ENCODE assay signal across 9 mouse cellular contexts in the genomic region with DNA sequence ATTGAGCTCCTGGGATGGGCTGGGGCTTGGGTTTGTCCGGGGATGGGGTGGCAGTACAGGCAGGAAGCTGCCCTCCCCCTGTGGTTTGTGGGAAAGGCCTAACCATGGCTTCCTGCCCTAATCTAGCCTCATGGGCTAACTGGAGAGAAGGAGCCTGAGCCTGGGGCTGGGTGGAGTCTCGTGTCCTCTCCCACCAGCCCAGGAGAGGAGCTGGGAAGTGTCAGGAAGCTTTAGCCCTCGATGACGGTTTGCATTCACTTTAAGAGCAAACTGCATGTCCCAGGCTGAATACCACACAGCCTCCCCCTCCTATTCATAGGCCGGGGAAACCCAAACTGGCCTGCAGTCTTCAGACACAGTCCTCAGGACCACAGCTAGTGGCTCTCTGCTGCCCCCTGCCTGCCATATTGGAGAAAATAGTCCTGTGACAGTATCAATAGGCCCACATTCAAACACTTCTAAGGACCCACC. TPM values are rescaled to one million over a fixed set of nuclear protein-coding genes. Genes with fewer than 3 reads are reported as not detected.
DNase-seq lines count a peak whose midpoint lies in the region; ATAC-seq and TF ChIP-seq lines count a peak whose summit lies in the region.
"Had no signal": no experiment of that assay in that cellular context is flagged by ENCODE, and none has a peak within 500 bp of the region (broad histone marks: within the 10 kb centered on the region; RNA-seq: fewer than 3 reads in every experiment).

No protein-coding gene starts in this region.

- no peak overlapping the region for H3K27ac ChIP-seq in hindbrain, embryonic 11.5 days (ENCODE audit: low read depth, low read length)
- H3K27ac ChIP-seq in hindbrain, embryonic 13.5 days, result no peak overlapping the region; the same call in 1 of the 2 replicates
- H3K27ac ChIP-seq in ES-E14 (ENCODE audit: insufficient read depth, low read depth, low read length, poor library complexity, severe bottlenecking) (no peak overlapping the region), macrophage (peak overlapping the region; percentile 19)
- H3K27ac ChIP-seq in cerebellum, adult 2 months (ENCODE audit: insufficient read depth, low read length), result no peak overlapping the region
- no peak overlapping the region for H3K27ac ChIP-seq in forebrain, embryonic 16.5 days (ENCODE audit: low read length)
- H3K27ac ChIP-seq in spleen, adult 2 months (ENCODE audit: insufficient read depth, low read length), result peak overlapping the region; percentile 76
- H3K27ac ChIP-seq: embryonic facial prominence, embryonic 13.5 days had no signal

- TF ChIP-seq POLR2A in cerebellum, adult 2 months (IDR thresholded peaks at IDR 0.05; ENCODE audit: borderline replicate concordance, insufficient read depth, low read length), result no peak
- TF ChIP-seq POLR2A in spleen, adult 2 months (IDR thresholded peaks at IDR 0.05; ENCODE audit: low read depth, low read length), result no peak

- ATAC-seq in hindbrain, embryonic 11.5 days (ENCODE audit: low FRiP score), result 0 out of 2 replicates have a peak, but pooled peaks have one; percentile 6
- no peak for ATAC-seq in hindbrain, embryonic 13.5 days (ENCODE audit: low FRiP score)
- ATAC-seq in forebrain, embryonic 16.5 days, result 0 out of 2 replicates have a peak, but pooled peaks have one; percentile 11

- no peaks in the 10 kb centered on the region for H3K9me3 ChIP-seq in hindbrain, embryonic 11.5 days (ENCODE audit: control insufficient read depth, low read length)
- no peaks in the 10 kb centered on the region for H3K9me3 ChIP-seq in hindbrain, embryonic 13.5 days
- H3K9me3 ChIP-seq in ES-E14 (ENCODE audit: control insufficient read depth, insufficient read depth, low read depth, low read length), result no peaks in the 10 kb centered on the region
- H3K9me3 ChIP-seq in forebrain, embryonic 16.5 days (ENCODE audit: control insufficient read depth, low read length), result no peaks in the 10 kb centered on the region
- H3K9me3 ChIP-seq: embryonic facial prominence, embryonic 13.5 days had no signal

- H3K4me1 ChIP-seq in hindbrain, embryonic 11.5 days (replicated peaks; ENCODE audit: control insufficient read depth, insufficient read depth, low read length), result peaks cover 3% of the 10 kb centered on the region; the same call in 1 of the 2 replicates
- peaks cover 33% of the 10 kb centered on the region for H3K4me1 ChIP-seq in hindbrain, embryonic 13.5 days (replicated peaks)
- H3K4me1 ChIP-seq in ES-E14 (ENCODE audit: control insufficient read depth in 2 of 2, insufficient read depth in 2 of 2, low read length in 2 of 2, poor library complexity in 1 of 2), result peaks cover 0 to 9% of the 10 kb centered on the region in 2 experiments; a peak in 2 of 4 replicates
- peaks cover 56% of the 10 kb centered on the region for H3K4me1 ChIP-seq in cerebellum, adult 2 months (ENCODE audit: control insufficient read depth, insufficient read depth, low read length)
- peaks cover 25% of the 10 kb centered on the region for H3K4me1 ChIP-seq in forebrain, embryonic 16.5 days (replicated peaks; ENCODE audit: control insufficient read depth, insufficient read depth, low read length)
- H3K4me1 ChIP-seq in spleen, adult 2 months (ENCODE audit: control insufficient read depth, insufficient read depth, insufficient read length), result peaks cover 11% of the 10 kb centered on the region

- WGBS in hindbrain, embryonic 11.5 days, result 34% methylated on average over 5 of the region's 5 CpGs
- 30% methylated on average over 5 of the region's 5 CpGs for WGBS in hindbrain, embryonic 13.5 days
- WGBS in cerebellum, adult 2 months, result 30% methylated on average over 5 of the region's 5 CpGs
- WGBS in forebrain, embryonic 16.5 days, result 30% methylated on average over 5 of the region's 5 CpGs
- WGBS in macrophage (ENCODE audit: missing documents), result 10% methylated on average over 5 of the region's 5 CpGs
- 7% methylated on average over 5 of the region's 5 CpGs for WGBS in spleen, adult 2 months

- no peak overlapping the region for H3K4me2 ChIP-seq in hindbrain, embryonic 11.5 days (replicated peaks; ENCODE audit: low read depth, low read length)
- no peak overlapping the region for H3K4me2 ChIP-seq in hindbrain, embryonic 13.5 days
- no peak overlapping the region for H3K4me2 ChIP-seq in forebrain, embryonic 16.5 days (ENCODE audit: low read length)
- H3K4me2 ChIP-seq: embryonic facial prominence, embryonic 13.5 days had no signal

- H3K79me2 ChIP-seq in macrophage (ENCODE audit: inconsistent target), result no peaks in the 10 kb centered on the region; the same call in 1 of the 2 replicates

- peak; percentile 91 for DNase-seq in hindbrain, embryonic 11.5 days (ENCODE audit: low spot score)
- DNase-seq in ES-E14 (ENCODE audit: low read depth, low spot score), result peak; percentile 85
- peak; percentile 77 to 82 for DNase-seq in cerebellum, adult 2 months
- DNase-seq in layer of hippocampus, adult 11-12 months (ENCODE audit: low spot score), result peak; percentile 69
- peak; percentile 58 to 72 for DNase-seq in spleen, adult 2 months (ENCODE audit: low read depth in 1 of 2, low spot score in 2 of 2)

- H3K9ac ChIP-seq in hindbrain, embryonic 11.5 days (ENCODE audit: low read depth, low read length), result no peak overlapping the region
- H3K9ac ChIP-seq in hindbrain, embryonic 13.5 days, result no peak overlapping the region
- H3K9ac ChIP-seq in ES-E14 (ENCODE audit: insufficient read depth, low read depth, low read length, poor library complexity, severe bottlenecking), result no peak overlapping the region
- H3K9ac ChIP-seq in forebrain, embryonic 16.5 days (replicated peaks; ENCODE audit: low read depth, low read length), result no peak overlapping the region
- H3K9ac ChIP-seq: embryonic facial prominence, embryonic 13.5 days had no signal

- peak; percentile 87 for TF ChIP-seq CTCF in cerebellum, adult 2 months (IDR thresholded peaks at IDR 0.05; ENCODE audit: borderline replicate concordance, insufficient read depth, low read depth, low read length)
- peak; percentile 66; the same call in 1 of the 2 replicates for TF ChIP-seq CTCF in spleen, adult 2 months (IDR thresholded peaks at IDR 0.05; ENCODE audit: extremely low read depth, insufficient read depth, insufficient read length, insufficient replicate concordance)

- H3K36me3 ChIP-seq in hindbrain, embryonic 11.5 days (ENCODE audit: control insufficient read depth, insufficient read depth, low read length), result no peaks in the 10 kb centered on the region
- no peaks in the 10 kb centered on the region for H3K36me3 ChIP-seq in hindbrain, embryonic 13.5 days
- H3K36me3 ChIP-seq in ES-E14 (ENCODE audit: control insufficient read depth, insufficient read depth, low read length, poor library complexity, severe bottlenecking) (no peaks in the 10 kb centered on the region; the same call in 1 of the 2 replicates), macrophage (ENCODE audit: inconsistent target) (no peaks in the 10 kb centered on the region)
- no peaks in the 10 kb centered on the region for H3K36me3 ChIP-seq in forebrain, embryonic 16.5 days (ENCODE audit: control insufficient read depth, insufficient read depth)
- H3K36me3 ChIP-seq in spleen, adult 2 months (ENCODE audit: control insufficient read depth, insufficient read depth, low read length), result no peaks in the 10 kb centered on the region
- H3K36me3 ChIP-seq: embryonic facial prominence, embryonic 13.5 days had no signal

- H3K4me3 ChIP-seq in hindbrain, embryonic 11.5 days (ENCODE audit: low read depth, low read length), result no peak overlapping the region
- no peak overlapping the region for H3K4me3 ChIP-seq in hindbrain, embryonic 13.5 days
- H3K4me3 ChIP-seq in ES-E14 (ENCODE audit: insufficient read depth in 1 of 2, low read depth in 1 of 2, low read length in 2 of 2, poor library complexity in 1 of 2, severe bottlenecking in 1 of 2), result no peak overlapping the region
- no peak overlapping the region for H3K4me3 ChIP-seq in cerebellum, adult 2 months (replicated peaks; ENCODE audit: insufficient read depth, low read depth, low read length)
- H3K4me3 ChIP-seq in forebrain, embryonic 16.5 days (replicated peaks; ENCODE audit: low read length), result no peak overlapping the region
- no peak overlapping the region for H3K4me3 ChIP-seq in macrophage (ENCODE audit: inconsistent target)
- H3K4me3 ChIP-seq in spleen, adult 2 months (ENCODE audit: extremely low read depth, insufficient read depth, insufficient read length), result no peak overlapping the region
- H3K4me3 ChIP-seq: embryonic facial prominence, embryonic 13.5 days had no signal

- H3K27me3 ChIP-seq in hindbrain, embryonic 11.5 days (ENCODE audit: control insufficient read depth, insufficient read depth, low read length), result peaks cover 13% of the 10 kb centered on the region
- peaks cover 46% of the 10 kb centered on the region for H3K27me3 ChIP-seq in hindbrain, embryonic 13.5 days
- H3K27me3 ChIP-seq in cerebellum, adult 2 months (ENCODE audit: control insufficient read depth, insufficient read depth, low read length), result no peaks in the 10 kb centered on the region
- H3K27me3 ChIP-seq in forebrain, embryonic 16.5 days (replicated peaks; ENCODE audit: control insufficient read depth, insufficient read depth, low read length), result no peaks in the 10 kb centered on the region; the same call in 1 of the 2 replicates
- H3K27me3 ChIP-seq in spleen, adult 2 months (ENCODE audit: control insufficient read depth, insufficient read depth, low read length), result no peaks in the 10 kb centered on the region

- in situ Hi-C loops in ES-E14 (cut with MboI; ENCODE audit: low sequenced_read_pairs in 2 of 2, unreplicated experiment in 2 of 2), result no loop called here

RNA-seq across cellular contexts. Expression of a gene that starts 1.7 kb away (rescaled TPM):
- 3.5 and 3.7 TPM in 2 replicates for polyA plus RNA-seq in hindbrain, embryonic 11.5 days (2014; fragmentation: Nextera tagmentation; extraction: Ambion mirVana)
- polyA plus RNA-seq in hindbrain, embryonic 13.5 days (2015; fragmentation: Nextera tagmentation; extraction: Ambion mirVana), result 10.0 and 11.6 TPM in 2 replicates
- total RNA-seq in ES-E14 (2012; rRNA removed), result 12.6 and 21.9 TPM in 2 replicates
- 285 and 294 TPM in 2 replicates for polyA plus RNA-seq in cerebellum, adult 2 months (2012; rRNA removed)
- 12.2 and 14.9 TPM in 2 replicates for polyA plus RNA-seq in forebrain, embryonic 16.5 days (2015; fragmentation: Nextera tagmentation; extraction: Ambion mirVana)
- total RNA-seq in macrophage (2018; cell fraction: chromatin; rRNA removed), result 10 to 100 TPM in 24 of 26 experiments, 1 to 10 TPM in 2; 5.1 to 62.3 (median 32.4) TPM
- 10 to 100 TPM in 6 of 26 experiments, 1 to 10 TPM in 20; 2.9 to 16.2 (median 6.8) TPM for total RNA-seq in macrophage (2018; cell fraction: cytosol; rRNA removed)
- total RNA-seq in macrophage (2018; cell fraction: nucleus; rRNA removed), result 10 to 100 TPM in 22 of 26 experiments, 1 to 10 TPM in 4; 6.0 to 42.6 (median 16.7) TPM
- 9.5 to 19.7 TPM (median 13.5 TPM) in 3 replicates for polyA plus RNA-seq in macrophage (2018)
- polyA plus RNA-seq in spleen, adult 2 months (2012; rRNA removed), result 61.1 and 67.6 TPM in 2 replicates

RNA-seq across cellular contexts. Expression of a gene that starts 3.7 kb away (rescaled TPM):
- polyA plus RNA-seq in hindbrain, embryonic 11.5 days (2014; fragmentation: Nextera tagmentation; extraction: Ambion mirVana), result 0.11 TPM in 1 of 2 replicates, not detected in the other
- polyA plus RNA-seq in hindbrain, embryonic 13.5 days (2015; fragmentation: Nextera tagmentation; extraction: Ambion mirVana), result 0.19 TPM in 1 of 2 replicates, not detected in the other
- total RNA-seq in ES-E14 (2012; rRNA removed), result 0.37 TPM in 1 of 2 replicates, not detected in the other
- polyA plus RNA-seq in cerebellum, adult 2 months (2012; rRNA removed), result 0.51 and 0.71 TPM in 2 replicates
- 0.31 TPM in 1 of 2 replicates, not detected in the other for polyA plus RNA-seq in forebrain, embryonic 16.5 days (2015; fragmentation: Nextera tagmentation; extraction: Ambion mirVana)
- 1 to 10 TPM in 8 of 26 experiments, under 1 TPM in 7, not detected in 11; 0.53 to 4.1 (median 1.2) TPM for total RNA-seq in macrophage (2018; cell fraction: chromatin; rRNA removed)
- total RNA-seq in macrophage (2018; cell fraction: cytosol; rRNA removed), result 1 to 10 TPM in 12 of 26 experiments, under 1 TPM in 14; 0.14 to 2.2 (median 0.96) TPM
- 1 to 10 TPM in 16 of 26 experiments, under 1 TPM in 7, not detected in 3; 0.28 to 4.8 (median 1.5) TPM for total RNA-seq in macrophage (2018; cell fraction: nucleus; rRNA removed)
- 1.3 to 2.4 TPM (median 2.2 TPM) in 3 replicates for polyA plus RNA-seq in macrophage (2018)
- polyA plus RNA-seq in spleen, adult 2 months (2012; rRNA removed), result 2.4 and 3.7 TPM in 2 replicates

RNA-seq across cellular contexts. Expression of a gene that starts 27.6 kb away (rescaled TPM):
- 123 and 151 TPM in 2 replicates for polyA plus RNA-seq in hindbrain, embryonic 11.5 days (2014; fragmentation: Nextera tagmentation; extraction: Ambion mirVana)
- 411 and 423 TPM in 2 replicates for polyA plus RNA-seq in hindbrain, embryonic 13.5 days (2015; fragmentation: Nextera tagmentation; extraction: Ambion mirVana)
- total RNA-seq in ES-E14 (2012; rRNA removed), result 28.3 and 43.8 TPM in 2 replicates
- 502 and 505 TPM in 2 replicates for polyA plus RNA-seq in cerebellum, adult 2 months (2012; rRNA removed)
- polyA plus RNA-seq in forebrain, embryonic 16.5 days (2015; fragmentation: Nextera tagmentation; extraction: Ambion mirVana), result 384 and 515 TPM in 2 replicates
- total RNA-seq in macrophage (2018; cell fraction: chromatin; rRNA removed), result 1 to 10 TPM in 14 of 26 experiments, not detected in 12; 2.2 to 9.8 (median 3.9) TPM
- 1 to 10 TPM in 13 of 26 experiments, under 1 TPM in 13; 0.15 to 3.1 (median 1.2) TPM for total RNA-seq in macrophage (2018; cell fraction: cytosol; rRNA removed)
- total RNA-seq in macrophage (2018; cell fraction: nucleus; rRNA removed), result 1 to 10 TPM in 15 of 26 experiments, under 1 TPM in 1, not detected in 10; 0.97 to 9.0 (median 2.2) TPM
- 1.2 to 2.9 TPM (median 2.5 TPM) in 3 replicates for polyA plus RNA-seq in macrophage (2018)
- 31.0 and 36.5 TPM in 2 replicates for polyA plus RNA-seq in spleen, adult 2 months (2012; rRNA removed)

RNA-seq across cellular contexts. Expression of a gene that starts 29.9 kb away (rescaled TPM):
- 0.57 TPM in 1 of 2 replicates, not detected in the other for polyA plus RNA-seq in hindbrain, embryonic 11.5 days (2014; fragmentation: Nextera tagmentation; extraction: Ambion mirVana)
- 3.4 and 3.7 TPM in 2 replicates for polyA plus RNA-seq in hindbrain, embryonic 13.5 days (2015; fragmentation: Nextera tagmentation; extraction: Ambion mirVana)
- total RNA-seq in ES-E14 (2012; rRNA removed), result 0.32 and 1.5 TPM in 2 replicates
- 0.84 and 2.8 TPM in 2 replicates for polyA plus RNA-seq in cerebellum, adult 2 months (2012; rRNA removed)
- 2.4 and 4.6 TPM in 2 replicates for polyA plus RNA-seq in forebrain, embryonic 16.5 days (2015; fragmentation: Nextera tagmentation; extraction: Ambion mirVana)
- not detected for total RNA-seq in macrophage (2018; cell fraction: chromatin; rRNA removed)
- total RNA-seq in macrophage (2018; cell fraction: cytosol; rRNA removed), result not detected
- total RNA-seq in macrophage (2018; cell fraction: nucleus; rRNA removed), result 1 to 10 TPM in 1 of 26 experiments, not detected in 25; 1.2 TPM
- not detected in 3 replicates for polyA plus RNA-seq in macrophage (2018)
- 2.5 and 3.1 TPM in 2 replicates for polyA plus RNA-seq in spleen, adult 2 months (2012; rRNA removed)

RNA-seq across cellular contexts. Expression of a gene that starts 31.1 kb away (rescaled TPM):
- polyA plus RNA-seq in hindbrain, embryonic 11.5 days (2014; fragmentation: Nextera tagmentation; extraction: Ambion mirVana), result 0.21 TPM in 1 of 2 replicates, not detected in the other
- 2.6 and 3.6 TPM in 2 replicates for polyA plus RNA-seq in hindbrain, embryonic 13.5 days (2015; fragmentation: Nextera tagmentation; extraction: Ambion mirVana)
- 0.76 and 2.4 TPM in 2 replicates for total RNA-seq in ES-E14 (2012; rRNA removed)
- 12.3 and 12.5 TPM in 2 replicates for polyA plus RNA-seq in cerebellum, adult 2 months (2012; rRNA removed)
- polyA plus RNA-seq in forebrain, embryonic 16.5 days (2015; fragmentation: Nextera tagmentation; extraction: Ambion mirVana), result 5.2 and 6.2 TPM in 2 replicates
- not detected for total RNA-seq in macrophage (2018; cell fraction: chromatin; rRNA removed)
- total RNA-seq in macrophage (2018; cell fraction: cytosol; rRNA removed), result under 1 TPM in 9 of 26 experiments, not detected in 17; 0.06 to 0.19 (median 0.10) TPM
- total RNA-seq in macrophage (2018; cell fraction: nucleus; rRNA removed), result not detected
- 0.07 TPM in 1 of 3 replicates, not detected in the others for polyA plus RNA-seq in macrophage (2018)
- polyA plus RNA-seq in spleen, adult 2 months (2012; rRNA removed), result 5.0 and 5.9 TPM in 2 replicates

Comparison
In these comparisons a context has a peak if more than half of its experiments do, and no peak if none do; other contexts are left out.
1. H3K27ac ChIP-seq: peak in macrophage (single experiment) and spleen, adult 2 months (single experiment); none in hindbrain, embryonic 11.5 days (single experiment), hindbrain, embryonic 13.5 days (single experiment), ES-E14 (single experiment), cerebellum, adult 2 months (single experiment) and forebrain, embryonic 16.5 days (single experiment).
2. Peak in every context shown above with its lines, with median percentiles within 50 percentile points of each other: DNase-seq.